Mouse (Mus musculus): ENCODE results near the gene Trap1.
"Not testable (repeated sequence)": the region's sequence is repeated elsewhere in the genome, so short reads cannot be mapped to it uniquely, and the experiment has no call there.

The Trap1 gene

DNA sequence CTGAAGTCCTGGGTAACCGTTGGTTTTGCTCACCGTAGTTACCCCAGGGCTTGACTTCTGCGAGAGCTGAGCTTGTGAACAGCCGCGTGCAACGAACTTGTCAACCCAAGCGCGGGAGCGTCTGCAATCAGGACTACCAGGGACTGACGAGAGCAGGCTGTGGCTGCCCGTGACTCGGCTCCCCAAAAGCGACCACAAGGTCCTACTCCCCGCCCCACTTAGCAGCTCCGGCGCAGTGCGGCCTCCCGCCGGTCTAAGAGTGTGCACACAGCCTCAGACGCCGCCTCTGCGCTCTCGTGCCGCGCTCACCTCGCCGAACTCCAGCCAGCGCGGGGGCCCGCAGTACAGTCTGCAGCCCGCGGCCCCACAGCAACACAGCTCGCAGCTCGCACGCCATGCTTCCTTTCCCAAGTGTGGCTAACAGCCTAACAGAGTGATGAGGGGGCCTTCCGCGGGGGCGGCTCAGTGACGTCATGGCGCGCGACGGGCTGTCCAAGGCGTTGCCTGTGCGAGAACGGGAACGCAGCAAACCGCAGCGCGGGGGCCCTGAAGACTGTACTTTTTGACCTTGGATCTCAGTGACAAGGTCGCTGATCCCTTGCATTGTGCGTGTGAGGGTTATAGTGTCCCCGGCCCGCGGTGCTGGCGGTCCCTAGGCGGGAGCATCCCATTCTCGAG lies at the start of gene Trap1:
Trap1 (minus strand) TSS at position 444 of the 678 bp plus-strand sequence.
- in situ Hi-C loops (cut with MboI; ENCODE audit: low pct_unique_long_range_greater_than_20kb in 1 of 2, low sequenced_read_pairs in 2 of 2, unreplicated experiment in 1 of 2): loop anchor here in 1 of 2 experiments (10.0 kb wide), 1 partner anchor 207 kb away; no protein-coding TSS in a partner anchor

DNA sequence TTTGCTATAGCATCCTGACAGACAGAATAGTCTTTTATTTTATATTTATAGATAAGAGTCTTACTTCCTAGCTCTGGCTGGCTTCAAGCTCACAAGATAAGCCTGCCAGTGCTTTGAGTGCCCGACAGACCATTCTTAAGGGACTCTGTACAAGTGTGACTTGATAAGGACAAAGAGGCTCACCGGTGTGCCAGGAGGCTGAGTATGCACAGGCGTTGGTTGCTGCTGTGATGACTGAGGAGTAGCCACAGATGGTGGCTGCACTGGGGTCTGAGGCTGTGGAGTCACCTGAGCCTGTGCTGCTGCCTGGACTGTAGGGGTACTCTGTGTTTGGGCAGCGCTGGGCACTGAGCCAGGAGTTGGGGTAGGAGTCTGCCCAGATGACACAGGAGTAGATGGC lies 39.4 kb upstream of the Trap1 start:
- in situ Hi-C loops (cut with MboI; ENCODE audit: low pct_unique_long_range_greater_than_20kb in 1 of 2, low sequenced_read_pairs in 2 of 2, unreplicated experiment in 1 of 2): no loop called here

DNA sequence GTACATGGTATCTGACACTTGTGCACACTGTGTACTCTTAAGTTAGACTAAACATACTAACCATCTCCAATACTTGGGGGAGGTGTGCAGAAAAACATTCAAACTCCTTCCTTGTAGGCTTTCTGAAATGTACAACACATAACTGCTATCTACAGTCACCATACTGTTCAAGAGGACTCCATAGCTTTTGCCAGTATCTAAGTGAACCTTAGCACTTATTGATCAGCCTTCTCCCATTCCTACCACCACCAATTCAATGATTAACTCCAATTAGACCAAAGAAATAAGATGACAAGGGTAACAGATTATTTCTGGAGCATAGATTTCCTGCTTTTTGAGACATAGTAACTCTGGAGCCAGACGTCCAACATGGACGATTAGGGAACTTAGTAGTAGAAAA lies 22.7 kb upstream of the Trap1 start:
- in situ Hi-C loops (cut with MboI; ENCODE audit: low pct_unique_long_range_greater_than_20kb in 1 of 2, low sequenced_read_pairs in 2 of 2, unreplicated experiment in 1 of 2): no loop called here

DNA sequence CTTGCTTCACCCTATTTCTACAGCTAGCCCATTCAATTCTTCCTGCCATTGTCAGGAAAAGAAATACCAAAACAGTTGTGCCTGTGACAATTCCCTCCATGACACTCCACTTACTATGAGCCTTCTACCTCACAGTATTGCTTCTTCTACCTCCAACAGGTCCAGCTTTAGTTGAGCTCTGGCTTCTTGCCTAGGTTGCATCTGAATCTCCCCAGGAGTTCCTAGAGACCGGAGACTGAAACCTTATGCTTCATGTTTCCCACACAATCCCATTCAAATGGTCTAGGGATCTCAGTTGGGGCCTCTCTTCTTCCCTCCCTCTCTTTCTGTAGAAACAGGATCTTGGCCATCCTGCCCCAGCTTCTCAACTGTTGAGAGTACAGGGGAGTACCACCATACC lies 19.9 kb upstream of the Trap1 start:
- in situ Hi-C loops (cut with MboI; ENCODE audit: low pct_unique_long_range_greater_than_20kb in 1 of 2, low sequenced_read_pairs in 2 of 2, unreplicated experiment in 1 of 2): no loop called here

DNA sequence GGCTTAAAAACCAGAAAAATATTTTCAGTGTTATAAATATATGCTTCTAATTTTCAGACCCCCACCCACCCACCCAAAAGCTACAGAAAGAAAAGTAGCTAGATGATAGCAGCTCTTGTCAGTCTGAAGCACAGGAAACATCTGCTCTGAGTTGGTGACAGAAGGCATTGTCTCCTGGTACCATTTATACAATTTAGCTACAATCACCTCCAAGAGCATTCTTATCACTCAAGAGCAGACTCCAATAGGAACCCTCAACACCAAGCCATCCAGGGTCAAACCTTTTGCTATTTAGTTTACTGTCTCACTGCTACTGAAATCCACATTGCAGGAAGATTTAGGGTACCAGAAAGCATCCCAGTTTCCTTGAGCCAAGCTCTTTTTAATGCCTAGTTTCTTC lies 19.3 kb upstream of the Trap1 start:
- in situ Hi-C loops (cut with MboI; ENCODE audit: low pct_unique_long_range_greater_than_20kb in 1 of 2, low sequenced_read_pairs in 2 of 2, unreplicated experiment in 1 of 2): no loop called here

DNA sequence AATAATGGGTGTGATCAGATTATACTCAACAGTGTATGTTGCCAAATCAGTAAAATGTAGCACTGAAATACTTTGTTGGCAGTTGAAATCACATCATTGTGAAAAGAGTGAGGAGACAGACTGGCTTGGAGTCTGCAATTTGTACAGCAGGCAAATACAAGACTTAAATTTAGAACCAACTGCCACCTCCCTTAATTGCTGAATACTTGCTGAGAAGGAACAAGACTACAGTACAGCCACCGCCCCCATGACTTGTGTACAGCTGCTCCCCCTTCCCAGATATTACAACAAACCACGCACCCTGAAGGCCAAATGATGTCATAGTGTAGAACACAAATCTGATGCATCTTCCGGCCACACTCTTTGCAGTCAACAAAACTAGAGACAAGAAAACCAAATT lies 18.5 kb upstream of the Trap1 start:
- in situ Hi-C loops (cut with MboI; ENCODE audit: low pct_unique_long_range_greater_than_20kb in 1 of 2, low sequenced_read_pairs in 2 of 2, unreplicated experiment in 1 of 2): no loop called here

DNA sequence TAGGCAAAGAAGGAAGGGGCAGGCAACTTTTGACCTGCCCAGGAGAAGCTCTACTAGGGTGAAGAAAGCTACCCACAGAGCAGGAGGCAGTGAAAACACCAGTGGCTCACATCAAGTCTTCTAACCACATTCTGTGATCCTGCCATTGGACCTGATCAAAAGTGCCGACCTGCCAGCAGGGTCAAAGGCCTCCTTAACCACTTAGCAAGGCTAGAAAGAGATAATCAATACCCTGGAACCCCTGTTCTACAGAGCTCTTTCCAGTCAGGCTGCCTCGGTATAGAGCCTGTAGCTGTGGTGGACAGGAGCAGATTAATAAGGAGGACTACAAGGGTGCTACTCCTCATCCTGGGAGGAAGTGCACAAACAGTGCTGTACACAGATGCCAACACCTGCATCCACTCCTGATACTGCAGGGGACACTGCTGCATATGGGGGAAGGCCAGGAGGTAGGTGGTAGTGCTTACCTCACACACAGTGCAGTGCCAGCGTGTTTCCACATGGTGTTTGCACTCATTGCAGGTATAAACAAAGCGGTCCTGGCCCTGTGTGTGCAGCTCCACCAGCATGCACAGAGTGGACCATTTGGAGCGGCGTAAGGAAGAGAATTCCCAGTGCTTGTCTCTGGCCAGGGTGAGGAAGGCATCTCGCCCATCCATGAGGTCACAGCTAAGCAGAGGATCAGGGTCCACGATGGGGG lies 9.7 kb upstream of the Trap1 start:
- in situ Hi-C loops (cut with MboI; ENCODE audit: low pct_unique_long_range_greater_than_20kb in 1 of 2, low sequenced_read_pairs in 2 of 2, unreplicated experiment in 1 of 2): no loop called here

DNA sequence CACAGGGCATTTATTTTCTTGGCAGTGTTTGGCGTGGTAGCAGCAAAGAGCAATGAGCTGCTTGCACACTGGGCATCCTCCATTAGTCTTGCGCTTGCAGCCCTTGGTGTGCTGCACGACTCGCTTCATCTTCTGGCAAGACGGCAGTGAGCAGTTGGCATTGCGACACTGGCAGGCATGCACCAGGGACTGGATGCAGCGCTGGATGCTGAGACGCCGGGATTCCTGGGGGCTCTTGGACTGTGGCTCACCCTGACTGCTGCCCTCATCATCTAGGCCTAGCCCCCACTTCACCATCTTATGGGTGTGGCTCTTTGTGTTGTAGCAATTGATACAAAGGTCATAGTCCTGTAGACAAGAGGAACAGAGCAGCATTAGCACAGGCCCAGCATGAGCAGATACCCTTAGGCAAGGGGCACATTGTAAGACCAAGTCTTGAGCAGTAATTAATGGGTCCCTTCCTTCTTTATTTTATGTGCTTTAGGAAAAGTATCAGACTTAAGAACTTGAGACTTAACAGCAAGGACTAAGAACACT lies 8.3 kb upstream of the Trap1 start:
- in situ Hi-C loops (cut with MboI; ENCODE audit: low pct_unique_long_range_greater_than_20kb in 1 of 2, low sequenced_read_pairs in 2 of 2, unreplicated experiment in 1 of 2): no loop called here

DNA sequence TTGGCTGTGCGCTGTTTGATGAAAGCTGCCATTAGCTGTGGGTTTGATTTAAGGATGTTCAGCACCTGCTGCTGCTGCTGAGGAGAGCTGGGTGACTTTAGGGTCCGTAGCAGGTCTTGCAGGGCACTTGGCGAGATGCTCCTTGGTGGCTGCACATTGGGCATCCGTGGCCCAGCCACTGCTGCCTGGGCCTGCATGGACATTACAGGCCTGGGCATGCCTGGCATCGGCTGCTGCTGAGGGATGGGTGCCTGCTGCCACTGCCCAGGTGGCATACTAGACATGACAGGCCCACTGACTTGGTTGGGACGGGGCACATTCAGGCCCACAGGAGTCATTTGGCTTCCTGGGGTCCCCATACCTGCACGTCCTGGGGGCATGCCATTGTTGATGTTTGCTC lies 7.4 kb upstream of the Trap1 start:
- in situ Hi-C loops (cut with MboI; ENCODE audit: low pct_unique_long_range_greater_than_20kb in 1 of 2, low sequenced_read_pairs in 2 of 2, unreplicated experiment in 1 of 2): no loop called here

DNA sequence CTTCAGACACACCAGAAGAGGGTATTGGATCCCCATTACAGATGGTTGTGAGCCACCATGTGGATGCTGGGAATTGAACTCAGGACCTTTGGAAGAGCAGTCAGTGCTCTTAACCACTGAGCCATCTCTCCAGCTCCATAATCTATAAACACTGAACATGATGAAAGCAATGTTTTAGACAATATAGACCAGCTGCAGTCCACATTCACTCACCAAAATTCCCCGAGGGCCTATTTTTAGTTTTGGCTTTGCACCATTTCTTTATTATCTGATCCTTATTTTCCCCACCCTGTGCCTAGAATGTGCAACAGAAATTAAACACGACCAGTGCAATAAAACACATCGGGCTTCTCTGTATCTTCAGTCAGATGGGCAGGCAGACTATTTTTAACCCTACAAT lies 2.8 kb upstream of the Trap1 start:
- in situ Hi-C loops (cut with MboI; ENCODE audit: low pct_unique_long_range_greater_than_20kb in 1 of 2, low sequenced_read_pairs in 2 of 2, unreplicated experiment in 1 of 2): not testable (repeated sequence)

DNA sequence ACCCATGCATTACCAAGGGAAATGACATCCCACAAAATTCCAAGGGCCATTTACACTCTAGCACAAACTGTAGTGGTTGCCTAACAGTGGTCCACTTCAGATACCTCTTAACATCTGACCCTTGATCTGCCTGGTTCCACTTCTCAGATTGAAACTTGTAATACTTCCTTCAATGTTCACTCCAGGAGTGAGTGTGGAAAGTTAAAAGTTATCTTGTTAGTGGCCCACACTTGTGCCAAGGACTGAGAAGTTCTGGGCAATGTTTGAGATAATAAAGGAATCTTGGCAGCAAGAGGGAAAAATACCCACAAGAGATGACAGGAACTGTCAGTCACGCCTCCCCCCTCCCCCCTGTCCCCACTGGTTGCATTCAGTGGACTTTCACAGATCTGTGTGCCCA lies 2.0 kb upstream of the Trap1 start:
- in situ Hi-C loops (cut with MboI; ENCODE audit: low pct_unique_long_range_greater_than_20kb in 1 of 2, low sequenced_read_pairs in 2 of 2, unreplicated experiment in 1 of 2): loop anchor here in 1 of 2 experiments (10.0 kb wide), 1 partner anchor 205 kb away; no protein-coding TSS in a partner anchor

DNA sequence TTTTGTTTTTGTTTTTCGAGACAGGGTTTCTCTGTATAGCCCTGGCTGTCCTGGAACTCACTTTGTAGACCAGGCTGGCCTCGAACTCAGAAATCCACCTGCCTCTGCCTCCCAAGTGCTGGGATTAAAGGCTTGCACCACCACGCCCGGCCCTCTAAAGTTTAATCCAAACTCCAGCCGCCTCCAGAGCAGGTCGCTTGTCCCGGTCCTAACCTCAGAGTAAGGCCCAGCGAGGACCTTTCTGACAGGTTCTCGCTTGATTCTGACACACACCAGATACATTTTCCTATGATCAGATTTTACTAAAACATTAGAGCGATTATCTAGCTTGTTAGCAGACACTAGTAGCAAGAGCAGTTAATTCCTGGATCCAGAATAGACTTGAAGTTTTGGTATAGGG lies 675 bp upstream of the Trap1 start:
- in situ Hi-C loops (cut with MboI; ENCODE audit: low pct_unique_long_range_greater_than_20kb in 1 of 2, low sequenced_read_pairs in 2 of 2, unreplicated experiment in 1 of 2): loop anchor here in 1 of 2 experiments (10.0 kb wide), 1 partner anchor 206 kb away; no protein-coding TSS in a partner anchor

DNA sequence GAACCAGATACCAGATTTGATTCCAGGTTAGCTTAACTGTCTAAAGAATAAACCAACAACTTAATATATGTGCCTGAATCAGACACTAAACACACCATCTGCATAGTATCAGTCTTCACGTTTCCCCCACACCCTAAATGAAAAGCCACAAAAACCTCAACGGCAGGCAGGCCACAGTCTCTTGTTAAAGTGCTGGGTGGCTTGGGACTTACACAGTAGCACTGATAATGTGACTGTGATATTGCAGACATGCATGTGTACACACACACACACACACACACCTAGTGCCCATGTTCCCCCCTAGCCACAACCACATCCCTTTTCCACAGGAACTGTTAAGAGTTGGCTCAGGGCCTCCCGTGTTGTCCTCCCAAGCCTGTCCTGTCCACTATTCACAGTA lies 2.8 kb downstream of the Trap1 start:
- in situ Hi-C loops (cut with MboI; ENCODE audit: low pct_unique_long_range_greater_than_20kb in 1 of 2, low sequenced_read_pairs in 2 of 2, unreplicated experiment in 1 of 2): loop anchor here in 1 of 2 experiments (10.0 kb wide), 1 partner anchor 210 kb away; no protein-coding TSS in a partner anchor

DNA sequence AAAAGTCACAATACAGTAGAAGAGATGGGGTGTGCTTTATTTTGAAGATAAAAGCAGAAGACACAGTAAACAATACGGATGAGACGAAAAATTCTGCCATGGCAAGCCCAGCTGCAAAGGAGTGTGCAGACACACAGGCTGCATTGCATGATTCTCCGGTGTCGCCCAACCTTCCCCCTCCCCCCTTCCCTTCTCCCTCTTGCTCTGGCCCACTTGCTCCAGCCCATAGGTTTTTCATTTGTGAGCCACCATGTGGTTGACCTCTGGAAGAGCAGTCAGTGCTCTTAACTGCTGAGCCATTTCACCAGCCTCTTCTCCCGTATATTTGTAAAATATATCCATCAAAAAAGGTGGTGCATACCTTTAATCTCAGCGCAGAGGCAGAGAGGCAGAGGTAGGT lies 3.3 kb downstream of the Trap1 start:
- in situ Hi-C loops (cut with MboI; ENCODE audit: low pct_unique_long_range_greater_than_20kb in 1 of 2, low sequenced_read_pairs in 2 of 2, unreplicated experiment in 1 of 2): loop anchor here in 1 of 2 experiments (10.0 kb wide), 1 partner anchor 211 kb away; no protein-coding TSS in a partner anchor

DNA sequence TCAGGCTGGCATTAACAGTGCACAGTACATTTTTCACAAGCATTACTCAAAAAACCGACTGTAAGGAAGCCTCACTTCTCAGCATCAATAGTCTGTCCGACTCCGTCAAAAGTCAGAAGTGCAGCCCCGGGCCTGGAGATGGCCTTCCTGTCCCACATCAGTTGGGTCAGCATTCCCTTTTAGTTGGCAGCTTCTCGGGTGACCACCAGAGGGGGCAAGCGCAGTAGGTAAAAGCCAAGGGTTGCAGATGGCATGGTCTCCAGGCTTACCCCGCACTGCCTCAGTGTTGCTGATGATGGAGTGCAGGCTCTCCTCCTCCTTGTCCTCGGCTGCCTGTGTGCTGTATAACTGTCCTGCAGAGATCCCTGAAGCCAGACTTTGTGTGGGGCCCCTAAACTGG lies 9.0 kb downstream of the Trap1 start:
- in situ Hi-C loops (cut with MboI; ENCODE audit: low pct_unique_long_range_greater_than_20kb in 1 of 2, low sequenced_read_pairs in 2 of 2, unreplicated experiment in 1 of 2): no loop called here

DNA sequence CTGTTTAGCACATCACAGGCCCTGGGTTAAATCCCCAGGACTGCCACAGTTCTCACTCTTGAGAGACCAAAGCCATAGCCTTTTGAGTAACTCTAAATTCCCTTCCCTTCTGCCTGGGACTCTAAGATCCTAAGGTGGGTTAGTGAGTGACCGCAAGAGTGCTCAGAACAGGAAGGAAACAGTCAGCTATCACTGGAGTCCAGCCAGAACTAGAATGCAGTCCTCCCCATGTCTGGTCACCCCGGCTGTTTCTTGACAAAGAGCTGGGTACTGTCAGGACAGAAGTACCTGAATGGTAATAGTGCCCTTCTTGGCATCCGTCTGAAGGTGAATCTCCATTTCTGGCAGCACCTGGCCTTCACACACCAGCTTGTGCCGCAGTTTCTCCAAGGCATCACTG lies 12.7 kb downstream of the Trap1 start:
- in situ Hi-C loops (cut with MboI; ENCODE audit: low pct_unique_long_range_greater_than_20kb in 1 of 2, low sequenced_read_pairs in 2 of 2, unreplicated experiment in 1 of 2): no loop called here

DNA sequence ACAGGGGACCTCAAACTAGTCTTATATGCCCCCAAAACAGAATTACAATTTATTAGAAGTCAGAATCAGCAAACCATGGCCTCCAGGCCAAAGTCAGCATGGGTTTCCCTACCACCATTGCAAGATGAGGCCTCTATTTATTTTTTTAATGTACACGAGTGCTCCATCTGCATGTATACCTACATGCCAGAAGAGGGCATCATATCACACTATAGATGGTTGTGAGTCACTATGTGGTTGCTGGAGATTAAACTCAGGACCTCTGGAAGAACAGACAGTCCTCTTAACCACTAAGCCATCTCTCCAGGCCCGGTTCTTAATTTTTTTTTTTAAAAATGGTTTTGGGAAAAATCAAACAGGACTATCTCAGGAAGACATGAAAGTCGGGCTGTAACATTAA lies 23.8 kb downstream of the Trap1 start:
- in situ Hi-C loops (cut with MboI; ENCODE audit: low pct_unique_long_range_greater_than_20kb in 1 of 2, low sequenced_read_pairs in 2 of 2, unreplicated experiment in 1 of 2): no loop called here

DNA sequence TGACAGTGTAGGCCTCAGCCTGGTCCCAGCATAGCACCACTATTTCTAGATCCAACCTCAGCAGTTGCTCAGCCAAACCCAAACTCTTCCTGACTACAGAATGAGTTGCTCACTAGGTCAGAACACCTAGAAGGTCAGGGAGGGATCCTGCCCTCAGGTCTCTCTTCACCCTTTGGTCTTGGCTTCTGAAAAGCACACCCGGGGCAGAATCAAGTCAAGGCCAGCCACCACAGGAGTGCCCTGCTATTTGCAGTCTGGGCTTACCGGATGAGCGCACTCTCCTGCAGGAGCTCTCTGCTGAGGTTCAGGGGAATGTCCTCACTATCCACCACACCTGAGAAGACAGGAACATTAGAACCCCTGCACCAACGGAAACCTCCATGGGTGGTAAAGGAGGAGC lies 25.0 kb downstream of the Trap1 start:
- in situ Hi-C loops (cut with MboI; ENCODE audit: low pct_unique_long_range_greater_than_20kb in 1 of 2, low sequenced_read_pairs in 2 of 2, unreplicated experiment in 1 of 2): no loop called here

DNA sequence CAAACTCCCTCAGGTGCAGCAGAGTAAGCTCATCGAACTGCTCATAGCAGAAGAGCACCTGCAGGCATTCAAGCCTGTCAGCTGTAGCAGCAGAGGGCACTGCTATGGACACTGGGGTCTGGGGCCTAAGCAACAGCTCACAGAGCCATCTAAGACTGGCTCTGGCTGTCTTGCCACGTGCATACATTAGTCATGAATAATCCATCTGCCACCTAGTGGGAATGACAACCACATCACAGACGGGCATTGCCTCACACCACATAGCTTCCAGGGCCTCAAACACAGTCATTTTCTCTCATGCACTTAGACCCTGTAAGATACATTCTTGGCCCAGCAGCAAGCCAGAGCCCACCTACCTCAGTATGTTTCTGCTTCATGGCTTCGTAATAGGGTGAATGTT lies 32.1 kb downstream of the Trap1 start:
- in situ Hi-C loops (cut with MboI; ENCODE audit: low pct_unique_long_range_greater_than_20kb in 1 of 2, low sequenced_read_pairs in 2 of 2, unreplicated experiment in 1 of 2): no loop called here

DNA sequence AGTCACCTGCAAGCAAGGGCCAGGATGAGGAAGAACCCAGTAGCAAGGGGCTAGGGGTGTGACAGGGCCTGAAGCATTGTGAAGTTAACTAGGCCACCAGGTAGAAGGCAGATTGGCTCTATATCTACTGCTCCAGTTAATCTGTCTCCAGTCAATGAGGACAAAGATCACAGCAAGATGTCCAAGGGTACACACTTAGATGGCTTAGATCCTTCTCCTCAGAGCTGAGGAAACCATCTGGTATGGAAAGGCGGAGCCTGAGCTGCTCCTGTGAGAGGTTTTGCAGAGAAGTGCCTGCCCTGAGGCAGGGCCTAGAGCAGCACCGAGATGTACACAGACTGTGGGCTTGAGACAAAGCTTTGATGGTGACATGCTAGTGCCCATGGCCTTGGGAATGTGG lies 33.5 kb downstream of the Trap1 start:
- in situ Hi-C loops (cut with MboI; ENCODE audit: low pct_unique_long_range_greater_than_20kb in 1 of 2, low sequenced_read_pairs in 2 of 2, unreplicated experiment in 1 of 2): no loop called here
